Mouse (Mus musculus) limb, embryonic 11.5 days (tissue): ENCODE results near the gene Vps51. TPM values are rescaled to one million over a fixed set of nuclear protein-coding genes. Genes with fewer than 3 reads are reported as not detected.

Source experiments
- ATAC-seq: fragments of 200-750 bp; cut with Nextera tagmentation; 2 replicates; pipeline ENCODE4 v1.8.0; 2017; ENCODE audit warnings: low read depth; ENCODE audit not compliant: insufficient number of reproducible peaks, low FRiP score, low TSS enrichment
- DNase-seq: peaks from one replicate; pipeline ENCODE4 v3.0.0-alpha.2; 2015; ENCODE audit warnings: low spot score
- H3K27ac ChIP-seq: fragments of 300-500 bp; sonication (generic); replicated peaks from 2 replicates; pipeline ENCODE4 v1.5.1; 2014; ENCODE audit warnings: low read depth, mild to moderate bottlenecking, low read length
- H3K27me3 ChIP-seq: fragments of 300-500 bp; sonication (generic); 2 replicates; pipeline ENCODE4 v1.6.1; 2014; ENCODE audit warnings: mild to moderate bottlenecking, low read length, mixed read lengths; ENCODE audit not compliant: control insufficient read depth, insufficient read depth
- H3K36me3 ChIP-seq: fragments of 300-500 bp; sonication (generic); 2 replicates; pipeline ENCODE4 v1.6.1; 2014; ENCODE audit warnings: mild to moderate bottlenecking, low read length, moderate library complexity, mixed read lengths; ENCODE audit not compliant: control insufficient read depth, insufficient read depth
- H3K4me1 ChIP-seq: fragments of 300-500 bp; sonication (generic); 2 replicates; pipeline ENCODE4 v1.6.1; 2014; ENCODE audit warnings: low read length, mixed read lengths; ENCODE audit not compliant: control insufficient read depth, insufficient read depth
- H3K4me2 ChIP-seq: fragments of 300-500 bp; sonication (generic); 2 replicates; pipeline ENCODE4 v1.6.1; 2014; ENCODE audit warnings: low read depth, mild to moderate bottlenecking, moderate library complexity; ENCODE audit not compliant: severe bottlenecking
- H3K4me3 ChIP-seq: fragments of 300-500 bp; sonication (generic); 2 replicates; pipeline ENCODE4 v1.5.1; 2014; ENCODE audit warnings: low read depth, low read length
- H3K9ac ChIP-seq: fragments of 300-500 bp; sonication (generic); 2 replicates; pipeline ENCODE4 v1.6.1; 2014; ENCODE audit warnings: mild to moderate bottlenecking, low read length
- H3K9me3 ChIP-seq: fragments of 300-500 bp; sonication (generic); 2 replicates; pipeline ENCODE4 v1.6.1; 2016; ENCODE audit warnings: low read length; ENCODE audit not compliant: control insufficient read depth
- WGBS: fragments of 180-500 bp; shearing (Covaris S2); extraction: QIAGEN DNeasy Blood & Tissue Kit; methylation state at CpG from one replicate; pipeline ENCODE4 v1.1.7; 2014; 5-methylcytosine and 5-hydroxymethylcytosine counted together
- polyA plus RNA-seq: library from polyadenylated mRNA; unstranded; fragments of >200 nt; fragmentation: Nextera tagmentation; extraction: Ambion mirVana; gene quantifications from 2 replicates; pipeline ENCODE4 v1.2.1, GENCODE M21; 2014

The Vps51 gene
- polyA plus RNA-seq, 1 experiment from 2014 or later = 52.1 TPM

DNA sequence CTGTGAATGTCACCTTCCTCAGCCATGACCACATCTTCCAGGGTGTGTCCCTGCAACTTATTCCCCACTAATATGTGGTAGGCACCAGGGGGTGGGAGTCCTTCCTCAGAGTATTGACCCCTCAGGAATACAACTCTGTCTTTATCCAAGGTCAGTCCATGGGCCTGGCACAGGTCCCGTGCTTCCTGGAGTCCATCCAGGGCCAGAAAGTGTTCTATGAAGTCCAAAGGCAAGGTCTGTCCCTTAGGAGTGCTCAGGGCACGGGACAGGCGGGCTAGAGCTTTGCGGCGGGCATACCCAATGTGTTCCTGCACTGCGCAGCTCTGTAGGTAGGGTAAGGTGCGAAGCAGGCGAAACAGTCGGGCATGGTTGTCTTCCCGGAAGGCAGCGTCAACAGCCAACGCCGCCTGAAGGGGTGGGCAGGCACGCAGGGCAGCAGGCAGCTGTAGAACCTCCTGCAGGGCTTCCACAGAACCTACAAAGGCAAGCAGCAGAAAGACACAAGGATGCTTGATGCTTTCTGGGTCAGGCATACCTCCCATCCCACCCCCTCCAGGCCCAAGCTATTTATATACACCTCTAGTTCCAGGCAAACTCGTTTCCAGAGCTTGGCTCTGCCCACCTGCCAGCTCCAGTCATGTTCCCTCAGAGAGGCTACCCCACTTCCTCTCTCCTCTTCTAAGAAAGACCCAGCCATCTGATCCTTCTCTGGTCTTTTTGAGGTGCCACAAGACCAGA lies 39.3 kb upstream of the Vps51 start:
- H3K27ac ChIP-seq = no peak overlapping the region
- no peak for DNase-seq

GRCm38 (mm10) chr19:6113116-6113515 lies 36.1 kb upstream of the Vps51 start:
- Histone ChIP-seq H3K9me3 (no peaks in the 10 kb centered on the region), H3K36me3 (peaks cover 10% of the 10 kb centered on the region; the same call in 1 of the 2 replicates), H3K27ac (no peak overlapping the region), H3K27me3 (no peaks in the 10 kb centered on the region), H3K4me2 (no peak overlapping the region), H3K9ac (no peak overlapping the region), H3K4me1 (peaks cover 3% of the 10 kb centered on the region), H3K4me3 (no peak overlapping the region)
- WGBS = 63% methylated on average over 6 of the region's 6 CpGs
- ATAC-seq = no peak
- no peak for DNase-seq

More for the DNA sequence above, 39.3 kb upstream of the Vps51 start:
- Histone ChIP-seq H3K27me3 (no peaks in the 10 kb centered on the region), H3K4me1 (peaks cover 3% of the 10 kb centered on the region), H3K4me2 (no peak overlapping the region), H3K9me3 (no peaks in the 10 kb centered on the region), H3K36me3 (peaks cover 13% of the 10 kb centered on the region), H3K9ac (no peak overlapping the region; the same call in 1 of the 2 replicates), H3K4me3 (no peak overlapping the region)
- ATAC-seq = no peak
- WGBS = 91% methylated on average over 15 of the region's 15 CpGs

DNA sequence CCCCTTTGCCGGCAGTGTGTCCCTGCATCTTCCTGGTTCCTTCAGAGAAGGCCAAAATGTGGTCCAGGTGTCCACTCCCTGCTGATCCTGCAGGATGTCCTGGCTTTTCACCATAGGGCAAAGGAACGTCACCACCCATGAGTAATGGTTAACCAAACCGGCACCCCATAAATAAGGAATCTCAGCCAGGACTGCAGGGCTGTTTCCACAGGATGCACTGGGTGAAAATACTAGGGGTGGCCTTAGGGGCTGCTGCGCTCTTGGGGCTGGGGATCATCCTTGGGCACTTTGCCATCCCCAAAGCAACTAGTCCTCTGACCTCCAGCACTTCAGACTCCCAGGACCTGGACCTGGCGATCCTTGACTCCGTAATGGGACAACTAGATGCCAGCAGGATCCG lies 28.6 kb upstream of the Vps51 start, which contains the start of gene Naaladl1:
TSS of gene Naaladl1 (plus strand) at position 197 of the 400 bp plus-strand sequence.
- no peaks in the 10 kb centered on the region for H3K36me3 ChIP-seq
- no peaks in the 10 kb centered on the region for H3K9me3 ChIP-seq
- ATAC-seq = no peak
- H3K27me3 ChIP-seq = no peaks in the 10 kb centered on the region
- no peaks in the 10 kb centered on the region for H3K4me1 ChIP-seq
- no peak within 1 kb of the TSS for H3K4me2 ChIP-seq
- WGBS = 81% methylated on average over 7 of the region's 7 CpGs
- H3K4me3 ChIP-seq = no peak within 1 kb of the TSS
- H3K9ac ChIP-seq = no peak within 1 kb of the TSS
- H3K27ac ChIP-seq = no peak within 1 kb of the TSS
- no peak for DNase-seq

DNA sequence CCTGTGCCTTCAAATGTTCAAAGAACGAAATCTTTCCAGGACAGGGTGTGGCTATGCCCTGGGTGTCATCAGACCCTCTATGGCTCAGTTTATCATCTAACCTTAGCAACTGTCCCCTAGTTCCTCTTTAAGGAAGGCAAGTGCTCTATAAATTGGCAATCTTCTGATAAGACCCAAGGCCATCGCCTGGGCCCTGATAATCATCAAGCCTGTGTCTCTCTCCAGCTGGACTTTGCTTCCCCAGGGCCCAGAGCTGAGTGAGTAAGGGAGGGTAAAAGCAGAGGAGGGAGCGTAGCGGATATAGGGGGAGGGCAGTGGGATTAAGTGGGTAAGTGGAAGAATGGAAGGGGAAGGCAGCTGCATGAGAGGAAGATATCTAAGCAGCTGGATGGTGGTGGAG lies 27.4 kb upstream of the Vps51 start:
- Histone ChIP-seq H3K9ac (no peak overlapping the region), H3K9me3 (no peaks in the 10 kb centered on the region), H3K4me1 (no peaks in the 10 kb centered on the region), H3K4me3 (no peak overlapping the region), H3K27me3 (no peaks in the 10 kb centered on the region), H3K27ac (no peak overlapping the region), H3K4me2 (no peak overlapping the region), H3K36me3 (peaks cover 3% of the 10 kb centered on the region)
- ATAC-seq = no peak
- DNase-seq = no peak
- WGBS = 88% methylated on average over 4 of the region's 4 CpGs

GRCm38 (mm10) chr19:6102169-6102853 lies 25.3 kb upstream of the Vps51 start:
- H3K4me2 ChIP-seq = no peak overlapping the region
- no peak overlapping the region for H3K9ac ChIP-seq
- H3K36me3 ChIP-seq = peaks cover 3% of the 10 kb centered on the region
- H3K4me3 ChIP-seq = no peak overlapping the region
- no peak overlapping the region for H3K27ac ChIP-seq
- no peaks in the 10 kb centered on the region for H3K27me3 ChIP-seq
- 78% methylated on average over 6 of the region's 6 CpGs for WGBS
- no peaks in the 10 kb centered on the region for H3K4me1 ChIP-seq
- H3K9me3 ChIP-seq = no peaks in the 10 kb centered on the region
- DNase-seq = no peak
- ATAC-seq = no peak

GRCm38 (mm10) chr19:6101186-6101585 lies 24.2 kb upstream of the Vps51 start:
- ATAC-seq = no peak
- H3K4me1 ChIP-seq = no peaks in the 10 kb centered on the region
- H3K36me3 ChIP-seq = peaks cover 6% of the 10 kb centered on the region
- no peaks in the 10 kb centered on the region for H3K9me3 ChIP-seq
- H3K4me3 ChIP-seq = no peak overlapping the region
- H3K4me2 ChIP-seq = no peak overlapping the region
- no peak overlapping the region for H3K27ac ChIP-seq
- H3K9ac ChIP-seq = no peak overlapping the region
- H3K27me3 ChIP-seq = no peaks in the 10 kb centered on the region
- whole genome bisulfite sequencing = 26% methylated on average over 6 of the region's 6 CpGs
- no peak for DNase-seq

GRCm38 (mm10) chr19:6097847-6098246 lies 20.8 kb upstream of the Vps51 start:
- H3K27me3 ChIP-seq = no peaks in the 10 kb centered on the region
- H3K36me3 ChIP-seq = peaks cover 12% of the 10 kb centered on the region
- no peak overlapping the region for H3K4me3 ChIP-seq
- H3K4me2 ChIP-seq = no peak overlapping the region
- H3K9ac ChIP-seq = no peak overlapping the region
- ATAC-seq (no peak), DNase-seq (no peak)
- WGBS = 91% methylated on average over 3 of the region's 3 CpGs
- no peak overlapping the region for H3K27ac ChIP-seq
- H3K9me3 ChIP-seq = no peaks in the 10 kb centered on the region
- H3K4me1 ChIP-seq = no peaks in the 10 kb centered on the region

- peak within 1 kb of the TSS; percentile 17; the same call in 1 of the 2 replicates for H3K9ac ChIP-seq
- ATAC-seq = no peak
Observed at GRCm38 (mm10) chr19:6094119-6094518, 17.1 kb upstream of the Vps51 start, which contains the start of gene AC131692.1. Gene AC131692.1, plus strand, starts transcription at chr19:6094419.

More at GRCm38 (mm10) chr19:6094119-6094518, 17.1 kb upstream of the Vps51 start, which contains the start of gene AC131692.1:
- no peaks in the 10 kb centered on the region for H3K27me3 ChIP-seq
- H3K36me3 ChIP-seq = peaks cover 25% of the 10 kb centered on the region
- H3K27ac ChIP-seq = no peak within 1 kb of the TSS
- no peak within 1 kb of the TSS for H3K4me3 ChIP-seq
- H3K4me2 ChIP-seq = no peak within 1 kb of the TSS
- no peaks in the 10 kb centered on the region for H3K9me3 ChIP-seq
- DNase-seq = no peak
- WGBS = 94% methylated on average over 7 of the region's 7 CpGs
- no peaks in the 10 kb centered on the region for H3K4me1 ChIP-seq
